Mouse (Mus musculus) ovary, postnatal 36 days (tissue): ENCODE measurements around the gene Bmyc.
"Not testable (repeated sequence)": the region's sequence is repeated elsewhere in the genome, so short reads cannot be mapped to it uniquely, and the experiment has no call there.

Experiments used
- DNase-seq: peaks from one replicate; pipeline ENCODE4 v3.0.0; 2022; ENCODE audit warnings: low spot score, mixed read lengths

Gene Bmyc

DNA sequence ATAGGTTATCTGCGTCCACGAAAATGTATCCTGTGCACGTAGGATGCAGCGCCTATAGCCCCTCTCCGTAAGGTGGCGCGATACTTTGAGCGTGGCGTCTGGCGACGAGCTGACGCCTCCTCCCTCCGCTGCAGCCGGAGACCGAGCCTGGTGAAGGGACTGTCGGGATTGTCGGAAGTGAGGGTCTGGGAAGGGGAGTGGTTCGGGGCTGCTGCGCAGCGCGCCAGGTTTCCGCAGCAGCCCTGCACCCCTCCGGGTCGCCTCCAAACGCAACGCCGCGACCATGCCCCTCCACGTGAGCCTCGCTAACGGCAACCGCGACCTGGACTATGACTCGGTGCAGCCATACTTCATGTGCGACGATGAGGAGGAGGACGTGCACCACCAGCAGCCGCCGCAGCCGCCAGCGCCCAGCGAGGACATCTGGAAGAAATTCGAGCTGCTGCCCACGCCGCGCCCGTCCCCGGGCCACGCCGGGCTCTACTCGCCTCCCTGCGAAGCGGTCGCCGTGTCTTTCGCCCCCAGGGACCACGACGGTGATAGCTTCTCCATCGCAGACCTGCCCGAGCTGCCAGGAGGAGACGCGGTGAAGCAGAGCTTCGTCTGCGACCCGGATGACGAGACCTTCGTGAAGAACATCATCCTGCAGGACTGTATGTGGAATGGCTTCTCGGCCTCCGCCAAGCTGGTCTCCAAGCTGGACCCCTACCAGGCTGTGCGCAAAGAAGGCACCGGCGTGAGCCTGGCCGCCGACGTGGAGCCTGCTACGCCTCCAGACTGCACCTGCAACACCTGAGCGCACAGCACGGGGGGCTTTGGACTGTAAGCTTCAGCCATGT is at the start of gene Bmyc:
Gene Bmyc, plus strand, starts transcription at position 97 of the 839 bp plus-strand sequence.
- DNase-seq = peak; percentile 82

DNA sequence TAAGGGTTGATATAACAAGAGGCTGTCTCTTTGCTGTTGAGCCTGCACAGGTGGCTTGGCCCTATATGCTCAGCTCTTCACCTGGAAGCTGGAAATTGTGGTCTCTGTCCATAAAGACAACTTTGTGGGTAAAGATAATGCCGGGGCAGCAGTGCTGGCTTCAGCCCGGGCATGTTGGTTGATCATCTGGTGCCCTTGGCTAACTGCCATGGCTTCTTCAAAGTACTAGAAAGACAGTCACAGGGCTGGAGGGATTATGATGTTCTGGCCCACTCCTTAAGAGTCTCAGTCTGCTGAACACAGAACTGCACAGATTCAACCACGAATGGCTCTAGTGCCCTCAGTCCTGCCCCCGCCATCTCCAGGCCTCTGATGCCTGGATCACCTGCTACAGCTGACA is 49.3 kb upstream of the Bmyc start:
- no peak for DNase-seq

DNA sequence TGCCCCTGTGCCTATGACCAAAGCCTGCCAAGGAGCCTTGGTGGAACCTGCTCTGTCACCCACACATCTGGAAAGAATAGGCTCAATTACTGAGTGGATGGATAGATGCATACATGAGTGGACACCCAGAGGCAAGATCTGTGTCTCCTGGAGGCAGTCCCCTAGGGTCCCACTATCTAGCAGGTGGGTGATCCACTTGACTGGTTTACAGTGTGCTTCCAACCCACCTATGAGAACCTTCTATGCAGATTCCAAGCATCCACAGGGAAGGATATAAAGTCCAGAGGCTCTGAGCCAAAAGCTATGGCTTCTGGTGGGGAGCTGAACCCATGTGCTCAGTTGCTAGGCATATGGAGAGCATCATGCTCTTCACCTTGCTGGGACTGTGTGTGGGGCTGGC is 48.9 kb upstream of the Bmyc start, which contains the start of gene Lcn5:
Gene Lcn5, plus strand, starts transcription at position 301 of the 400 bp plus-strand sequence.
- no peak for DNase-seq

DNA sequence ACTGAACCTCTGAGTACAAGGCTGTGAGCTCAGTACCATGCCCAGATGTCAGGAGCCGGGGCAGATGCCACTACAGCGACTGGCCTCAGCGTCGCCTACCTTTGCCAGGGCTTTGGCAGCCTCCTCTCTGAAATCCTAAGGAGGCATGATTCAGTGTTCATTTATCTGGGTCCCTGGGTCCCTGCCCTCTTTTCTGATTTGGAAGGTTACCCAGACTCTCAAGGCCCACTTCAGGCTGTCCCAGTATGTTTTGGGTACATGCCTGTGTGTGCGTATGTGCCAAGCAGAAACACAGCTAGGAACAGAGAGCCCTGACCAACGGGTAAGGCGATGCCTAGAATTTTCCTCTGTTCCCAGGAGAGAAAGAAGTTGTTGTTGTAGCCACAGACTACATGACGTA is 46.3 kb upstream of the Bmyc start:
- no peak for DNase-seq

DNA sequence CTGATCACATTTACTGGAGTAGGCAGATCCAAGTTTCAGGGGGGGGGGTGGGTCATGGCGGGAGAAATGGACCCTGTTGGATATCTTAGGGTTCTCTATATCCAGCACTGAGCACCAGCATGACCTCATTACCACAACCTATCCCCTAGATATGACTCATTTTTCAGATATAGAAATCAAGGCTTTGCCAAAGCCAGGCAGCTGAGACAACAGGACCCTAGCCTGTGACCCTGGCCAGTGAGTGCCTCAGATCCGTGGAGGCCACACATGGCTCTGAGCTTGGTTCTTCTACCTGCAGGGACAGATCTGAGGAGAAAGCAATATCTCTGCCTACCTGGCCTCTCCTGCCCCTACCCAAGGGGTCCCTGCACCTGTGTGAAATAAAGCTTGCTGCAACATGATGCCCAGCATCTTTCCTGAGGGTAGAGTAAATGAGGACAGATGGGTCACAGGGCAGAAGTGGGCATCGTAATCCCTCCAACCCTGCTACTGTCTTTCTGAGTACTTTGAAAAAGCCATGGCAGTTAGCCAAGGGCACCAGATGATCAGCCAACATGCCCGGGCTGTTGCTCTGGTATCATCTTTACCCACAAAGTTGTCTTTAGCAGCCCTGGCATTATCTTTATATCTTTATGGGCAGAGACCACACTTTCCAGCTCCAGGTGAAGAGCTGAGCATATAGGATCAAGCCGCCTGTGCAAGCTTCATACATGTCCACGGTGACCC is 45.1 kb upstream of the Bmyc start:
- no peak for DNase-seq

DNA sequence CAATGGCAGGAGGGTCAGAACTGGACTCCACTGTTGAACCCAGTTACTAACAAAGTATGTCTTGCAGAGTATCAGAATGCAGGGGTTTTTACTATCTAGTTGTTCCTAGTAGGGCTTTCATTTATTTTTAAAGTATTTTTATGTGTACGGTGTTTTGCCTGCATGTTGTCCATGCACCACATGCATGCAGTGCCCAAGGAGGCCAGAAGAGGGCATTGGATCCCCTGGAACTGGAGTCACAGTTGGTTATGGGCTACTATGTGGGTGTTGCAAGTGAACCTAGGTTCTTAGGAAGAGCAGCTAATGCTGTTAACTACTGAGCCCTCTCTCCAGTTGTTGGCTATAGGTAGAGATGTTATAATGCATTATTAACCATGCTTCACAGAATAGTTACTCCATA is 43.0 kb upstream of the Bmyc start:
- peak; percentile 69 for DNase-seq

DNA sequence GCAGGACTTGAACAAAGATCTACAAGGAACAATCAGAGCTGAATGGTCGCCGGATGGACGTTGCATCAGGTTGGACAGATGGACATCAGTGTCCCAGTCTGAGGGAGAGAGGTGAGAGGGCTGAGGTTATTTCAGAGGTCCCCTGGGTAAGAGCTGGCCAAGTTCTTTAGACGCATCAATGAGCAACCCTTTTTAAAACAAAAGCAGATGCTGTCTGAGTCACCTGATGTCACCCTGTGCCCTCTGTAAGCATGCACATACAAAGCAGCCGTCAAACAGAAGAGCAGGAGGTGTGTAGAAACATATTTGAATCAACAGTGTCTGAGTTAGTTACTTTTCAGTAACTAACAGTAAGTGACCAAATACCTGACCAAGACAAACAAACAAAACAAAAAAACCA is 42.4 kb upstream of the Bmyc start:
- DNase-seq = no peak

DNA sequence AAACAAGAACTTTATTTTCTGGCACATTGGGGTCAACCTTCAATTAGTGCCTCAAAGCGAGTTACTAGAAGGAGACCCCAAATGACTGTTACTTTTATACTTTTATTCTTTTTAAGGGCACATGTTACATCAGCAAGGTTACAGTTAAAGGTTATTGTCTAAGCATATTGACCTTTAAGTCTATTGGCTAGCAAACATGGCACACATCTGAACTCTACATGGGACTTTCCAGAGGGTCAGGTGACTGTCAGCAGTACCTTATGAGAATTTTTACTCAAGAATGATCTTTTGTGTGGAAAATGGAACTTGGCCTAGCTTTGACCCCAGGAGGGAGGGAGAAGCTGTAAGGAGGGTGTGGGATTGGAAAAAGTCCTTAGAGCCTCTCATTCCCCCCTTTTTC is 40.0 kb upstream of the Bmyc start:
- no peak for DNase-seq

DNA sequence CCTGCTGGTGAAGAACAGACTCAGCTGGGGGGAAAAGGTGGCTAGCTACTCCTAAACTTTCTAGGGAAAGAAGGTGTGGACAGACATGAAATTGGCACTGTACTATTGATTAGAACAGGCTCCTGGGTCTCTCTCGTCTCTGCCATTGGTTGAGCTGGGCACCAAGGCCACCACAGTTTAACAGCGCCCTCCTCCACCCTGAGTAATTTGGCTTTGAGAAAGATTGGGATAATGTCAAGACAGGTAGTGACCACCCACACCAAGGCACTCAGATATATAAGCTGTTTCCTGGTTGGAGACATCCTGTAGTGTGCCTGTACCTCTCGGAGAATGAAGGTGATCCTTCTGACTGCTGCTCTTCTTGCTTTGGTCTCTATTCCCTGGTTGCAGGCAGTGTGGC is 30.1 kb upstream of the Bmyc start, which contains the start of gene Lcn6:
Gene Lcn6, plus strand, starts transcription at position 301 of the 400 bp plus-strand sequence.
- no peak for DNase-seq

DNA sequence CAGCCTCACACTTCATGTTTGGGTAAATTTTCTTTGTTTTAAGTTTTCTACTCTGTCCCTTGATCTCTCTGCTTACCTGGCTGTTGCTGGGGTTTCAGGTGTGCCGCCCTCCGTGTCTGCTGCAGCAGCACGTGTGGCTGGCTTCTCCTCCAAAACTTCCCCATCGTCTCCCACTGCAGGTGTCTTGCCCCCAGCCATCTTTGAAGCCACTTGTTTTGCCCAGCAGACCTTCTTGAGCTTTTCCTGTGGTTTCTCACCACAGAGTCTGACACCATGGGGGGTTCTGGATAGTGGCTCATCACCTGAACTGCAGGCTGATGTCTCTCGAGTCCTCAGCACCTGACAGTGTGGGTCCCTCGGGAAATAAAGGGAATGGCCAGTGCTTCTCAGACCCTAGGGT is 27.0 kb upstream of the Bmyc start:
- no peak for DNase-seq

DNA sequence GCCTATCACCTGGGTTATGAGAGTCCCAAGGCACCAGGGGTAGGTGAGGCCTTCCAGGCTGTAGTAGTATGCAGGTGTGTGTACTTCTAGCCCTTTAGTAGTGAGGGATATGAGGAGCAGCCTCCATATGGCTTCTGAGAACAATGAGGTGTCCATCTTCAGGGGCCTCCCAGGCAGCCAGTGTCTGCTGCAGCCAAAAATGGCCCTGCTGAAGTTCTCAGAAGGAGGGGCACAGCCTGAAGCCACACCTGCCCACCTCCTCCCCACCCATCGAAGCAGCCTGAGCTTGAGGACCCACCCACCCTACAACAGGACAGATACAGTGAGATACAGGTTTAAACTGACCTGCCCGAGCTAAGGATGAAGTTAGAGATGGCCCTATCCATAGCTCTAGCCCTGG is 24.1 kb upstream of the Bmyc start, which contains the start of gene Lcn10:
Gene Lcn10, plus strand, starts transcription at position 301 of the 400 bp plus-strand sequence.
- DNase-seq = no peak

DNA sequence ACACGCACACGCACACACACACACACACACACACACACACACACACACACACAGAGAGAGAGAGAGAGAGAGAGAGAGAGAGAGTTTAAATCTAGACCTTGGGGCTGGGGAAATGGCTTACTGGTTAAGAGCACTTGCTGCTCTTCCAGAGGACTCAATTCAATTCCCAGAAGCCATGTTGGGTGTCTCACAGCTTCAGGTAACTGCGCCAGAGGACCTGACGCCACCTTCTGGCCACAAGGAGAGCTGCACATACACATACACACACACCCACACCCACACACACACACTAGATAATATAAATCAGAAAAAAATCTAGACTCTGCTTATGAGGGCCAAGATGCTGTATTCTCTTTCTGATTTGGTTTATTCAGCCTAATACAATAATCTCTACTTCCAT is 19.6 kb upstream of the Bmyc start:
- DNase-seq = no peak

DNA sequence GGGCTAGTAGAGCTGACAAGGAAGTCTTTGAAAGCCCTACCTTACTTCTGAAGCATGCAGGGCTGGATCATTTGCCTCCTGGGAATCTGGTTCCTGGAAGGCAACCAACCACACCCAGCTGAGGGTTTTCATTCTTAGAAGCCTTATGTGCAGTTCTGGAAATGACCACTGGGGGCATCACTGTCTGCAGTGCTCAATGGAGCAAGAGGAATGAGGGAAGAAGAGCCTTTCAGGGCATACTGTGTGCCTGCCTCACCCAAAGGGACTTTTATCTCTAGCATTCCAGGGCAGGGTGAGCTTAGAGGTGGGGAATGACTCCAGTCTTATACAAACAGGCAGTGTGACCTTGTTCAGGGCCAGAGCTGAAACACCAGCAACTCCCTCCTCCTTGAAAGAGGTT is 11.9 kb upstream of the Bmyc start:
- DNase-seq = peak; percentile 50

DNA sequence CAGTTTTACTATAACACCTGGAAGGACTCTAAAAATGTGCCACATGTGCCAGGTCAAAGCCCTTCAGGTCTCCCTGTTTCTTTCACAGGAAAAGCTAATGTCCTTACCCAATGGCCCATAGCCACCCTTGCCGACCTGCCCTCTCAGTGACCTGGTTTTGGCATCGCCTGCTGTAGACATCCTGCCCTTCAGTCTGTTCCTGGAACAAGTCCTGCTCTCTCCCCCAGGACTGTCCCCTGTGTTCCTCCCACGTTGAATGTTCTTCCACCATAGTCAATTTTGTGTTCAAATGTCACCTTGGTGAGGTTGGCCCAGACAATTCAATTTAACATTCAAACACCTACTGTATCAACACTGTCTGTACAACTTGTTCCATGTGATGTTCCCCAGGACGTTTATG is 9.6 kb upstream of the Bmyc start:
- DNase-seq = no peak

DNA sequence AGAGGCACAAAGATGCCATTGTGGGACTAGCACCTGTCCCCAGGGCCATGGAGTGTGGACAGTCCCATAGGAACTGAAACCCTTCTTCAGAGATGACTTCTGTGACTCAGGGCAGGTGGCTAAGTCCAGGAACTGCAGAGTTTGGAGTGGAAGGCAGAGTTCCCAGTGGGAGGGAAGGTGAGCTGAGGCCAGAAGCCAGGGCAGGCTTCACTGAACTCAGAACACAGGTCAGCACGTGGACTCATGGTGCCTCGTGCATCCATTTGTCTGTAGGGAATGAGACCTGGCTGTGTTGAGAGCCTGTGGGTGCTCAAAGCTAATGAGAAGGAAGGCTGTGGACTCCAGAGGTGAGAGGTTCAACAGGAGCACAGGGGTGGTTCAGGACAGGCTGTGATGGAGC is 7.8 kb upstream of the Bmyc start:
- DNase-seq = no peak

DNA sequence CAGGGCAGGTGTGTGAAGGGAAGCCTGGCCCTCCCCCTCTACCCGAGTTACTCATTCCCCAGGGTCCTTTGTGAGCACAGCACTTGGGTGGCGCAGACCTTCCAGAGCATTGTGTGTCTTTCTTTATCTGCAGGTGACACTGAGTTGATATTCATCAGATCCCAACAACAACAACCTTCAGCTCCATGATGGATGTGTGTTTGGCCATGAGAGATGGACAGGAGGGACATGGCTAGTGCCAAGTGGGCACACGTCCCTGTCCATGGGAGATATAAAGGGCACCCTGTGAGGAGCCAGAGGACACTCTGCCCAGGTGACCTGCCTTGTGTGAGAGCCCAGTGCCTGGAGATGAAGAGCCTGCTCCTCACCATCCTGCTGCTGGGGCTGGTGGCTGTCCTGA is 6.8 kb upstream of the Bmyc start, which contains the start of gene Obp2a:
Gene Obp2a, plus strand, starts transcription at position 301 of the 400 bp plus-strand sequence.
- DNase-seq = not testable (repeated sequence)

DNA sequence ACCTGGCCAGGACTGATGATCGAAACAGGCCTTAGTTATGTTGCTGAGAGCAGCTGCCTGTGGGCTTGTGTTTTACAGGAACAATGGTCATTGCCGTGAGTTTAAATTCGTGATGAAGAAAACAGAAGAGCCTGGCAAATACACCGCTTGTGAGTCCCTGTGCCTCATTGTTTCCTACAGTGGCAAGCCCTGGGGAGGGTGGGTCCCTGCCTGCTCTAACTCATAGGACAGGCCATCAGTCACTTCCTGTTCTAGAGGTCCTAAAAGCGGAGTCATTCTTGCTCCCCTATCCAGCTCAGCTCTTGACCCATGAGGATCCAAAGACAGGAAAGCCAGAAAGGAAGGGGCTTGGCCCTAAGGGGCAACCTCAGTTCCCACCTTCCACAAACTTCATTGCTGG is 5.5 kb upstream of the Bmyc start:
- DNase-seq = no peak

DNA sequence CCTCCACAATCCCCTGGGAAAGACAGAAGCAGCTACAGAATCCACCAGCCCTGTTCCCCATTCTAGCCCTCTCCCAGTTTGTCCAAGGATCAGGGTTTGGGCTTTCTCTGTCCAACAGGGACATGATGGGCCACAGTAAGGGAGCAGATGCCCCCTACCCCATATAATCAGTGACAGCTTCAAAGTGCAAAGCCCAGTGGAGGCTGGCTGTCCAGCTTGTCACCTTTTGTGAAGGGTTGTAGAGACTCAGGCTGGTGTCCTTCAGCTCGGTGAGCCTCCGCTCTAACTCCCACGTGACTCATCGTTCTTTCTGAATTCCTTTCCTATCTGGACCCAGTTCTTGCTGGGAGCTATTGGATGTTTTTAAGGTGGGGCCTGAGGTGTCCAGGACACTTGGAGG is 2.8 kb upstream of the Bmyc start:
- no peak for DNase-seq

DNA sequence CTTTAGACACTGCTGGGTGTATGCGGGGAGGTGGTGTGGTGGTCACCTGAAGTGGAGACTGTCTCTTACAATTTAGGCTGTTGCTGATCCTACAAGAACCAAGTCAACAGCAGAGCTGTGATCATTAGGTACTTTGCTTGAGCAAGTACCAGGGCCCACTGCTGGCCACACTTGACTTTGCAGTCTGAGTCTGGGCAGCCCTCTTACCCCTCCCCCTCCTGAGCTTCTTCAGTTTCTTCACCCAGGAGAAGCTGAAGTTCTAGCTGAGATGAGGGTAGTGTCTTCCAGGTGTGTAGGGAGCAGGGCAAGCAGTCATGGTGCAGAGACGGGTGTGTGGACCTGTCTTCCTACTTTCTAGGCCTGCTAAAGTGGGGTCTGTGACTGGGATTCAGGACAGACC is 1.6 kb downstream of the Bmyc start:
- DNase-seq = peak; percentile 48

DNA sequence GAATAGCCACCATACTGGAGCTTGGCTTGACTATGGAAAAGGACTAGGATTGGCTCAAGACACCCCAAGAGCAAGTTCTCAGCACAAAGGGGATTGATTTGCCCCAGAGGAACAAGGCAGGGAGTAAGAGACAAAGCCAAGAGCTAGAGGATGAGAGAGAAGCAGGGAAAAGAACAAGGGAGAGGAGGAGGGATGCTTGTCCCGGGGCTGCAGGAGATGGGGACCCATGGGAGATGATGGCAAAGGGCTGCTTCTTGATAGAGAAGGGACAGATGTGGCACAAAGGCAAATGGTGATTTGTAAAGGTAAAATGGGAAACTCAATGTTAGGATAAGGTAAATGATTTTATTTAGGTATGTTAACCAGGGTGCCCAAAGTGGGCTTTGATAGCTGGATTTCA is 2.5 kb downstream of the Bmyc start:
- not testable (repeated sequence) for DNase-seq

DNA sequence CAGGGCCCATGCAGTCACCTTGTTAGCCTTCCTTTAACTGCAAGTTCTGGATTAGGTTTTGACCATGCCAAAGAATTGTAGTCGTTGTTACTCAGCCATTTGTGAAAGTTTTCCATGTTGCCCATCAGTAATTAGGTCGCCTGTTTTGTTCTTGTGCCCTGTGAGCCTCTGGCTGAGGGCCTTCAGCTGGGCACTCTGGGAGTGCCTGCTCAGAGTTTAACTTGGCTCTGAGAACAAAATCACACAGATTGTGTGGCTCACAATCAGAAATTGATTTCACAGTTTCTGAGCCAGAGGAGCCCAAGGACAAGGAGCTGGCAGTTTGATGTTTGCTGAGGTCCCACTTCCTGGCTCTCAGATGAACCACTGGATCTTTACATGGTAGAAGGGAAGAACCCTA is 3.3 kb downstream of the Bmyc start:
- not testable (repeated sequence) for DNase-seq

DNA sequence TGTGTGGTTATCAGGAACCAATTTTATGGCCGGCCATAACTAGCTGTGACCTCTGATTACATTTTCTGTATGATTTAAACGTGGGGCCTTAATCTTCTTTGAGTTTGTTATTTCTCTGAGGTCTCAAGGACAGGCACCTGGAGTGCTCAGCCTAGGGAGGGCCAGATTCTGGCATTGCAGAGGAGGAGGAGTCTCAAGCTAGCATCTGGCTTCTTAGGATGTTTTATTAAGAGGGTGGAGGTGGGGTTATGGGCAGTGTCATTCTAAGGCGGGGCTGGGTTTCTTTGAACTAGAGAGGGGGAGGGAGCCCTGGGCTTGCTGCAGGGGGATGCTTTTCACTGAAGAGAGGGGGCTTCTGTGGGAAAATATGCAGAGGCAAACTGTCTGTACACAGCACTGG is 5.1 kb downstream of the Bmyc start:
- not testable (repeated sequence) for DNase-seq

DNA sequence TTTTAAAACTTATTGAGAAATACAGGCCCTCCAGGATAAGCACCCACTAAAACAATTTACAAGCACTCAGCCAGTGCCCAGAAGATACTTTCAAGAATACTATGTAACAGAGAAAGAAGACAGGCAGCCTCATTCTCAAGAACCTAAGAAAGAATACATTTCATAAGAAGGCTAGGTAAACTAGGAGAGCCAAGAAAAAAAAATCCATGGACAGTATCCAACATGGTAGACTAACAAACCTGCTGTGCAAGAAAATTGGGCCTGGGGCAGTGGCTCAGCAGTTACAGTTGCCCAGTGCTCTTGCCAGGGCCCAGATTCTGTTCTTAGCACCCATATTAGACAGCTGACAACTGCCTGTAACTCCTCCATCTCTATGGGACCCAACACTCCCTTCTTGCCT is 10.7 kb downstream of the Bmyc start:
- DNase-seq = no peak
